Mouse (Mus musculus): ENCODE data around the gene Fam120a. TPM values are rescaled to one million over a fixed set of nuclear protein-coding genes. Genes with fewer than 3 reads are reported as not detected.
A peak's percentile ranks its signal among the peaks of the same experiment; 100 is the strongest.

Fam120a gene
- polyA plus RNA-seq, 1 experiment, result 120 TPM

DNA sequence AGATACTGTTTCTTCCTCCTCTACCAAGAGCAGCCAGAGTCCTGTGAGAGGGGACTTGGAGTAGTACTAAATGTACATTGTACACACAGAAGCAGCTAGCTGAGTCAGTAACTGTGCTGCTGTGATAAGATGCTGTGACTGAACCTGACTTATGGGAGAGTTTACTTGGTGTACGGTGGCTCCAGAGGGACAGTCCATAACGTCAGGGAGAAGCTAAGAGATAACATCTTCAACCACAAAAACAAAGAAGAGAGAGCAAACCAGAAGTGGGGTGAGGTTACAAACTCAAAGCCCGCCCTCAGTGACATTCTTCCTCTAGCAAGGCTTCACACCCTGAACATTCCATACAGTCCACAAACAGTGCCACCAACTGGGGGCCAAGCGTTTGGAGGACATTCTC is 122.5 kb downstream of the Fam120a start:
- H3K4me3 ChIP-seq (ENCODE audit: control insufficient read depth, insufficient read depth, low read length), result no peak overlapping the region
- no peaks in the 10 kb centered on the region for H3K27me3 ChIP-seq (ENCODE audit: control insufficient read depth, insufficient read depth, low read length)
- no peak for DNase-seq
- no peaks in the 10 kb centered on the region for H3K36me3 ChIP-seq (ENCODE audit: control insufficient read depth, insufficient read depth, low read length)
- TF ChIP-seq POLR2A (IDR thresholded peaks at IDR 0.05; ENCODE audit: control insufficient read depth, extremely low read depth, insufficient read depth, low read length, poor library complexity) (no peak), CTCF (IDR thresholded peaks at IDR 0.05; ENCODE audit: borderline replicate concordance, control insufficient read depth, extremely low read depth, insufficient read depth, low read length, poor library complexity) (no peak)
- 8% methylated on average over 4 of the region's 4 CpGs for WGBS
- H3K27ac ChIP-seq (ENCODE audit: control insufficient read depth, insufficient read depth, low read length), result peak overlapping the region; percentile 94
- peaks cover 78% of the 10 kb centered on the region for H3K4me1 ChIP-seq (replicated peaks; ENCODE audit: control insufficient read depth, insufficient read depth, low read length)

DNA sequence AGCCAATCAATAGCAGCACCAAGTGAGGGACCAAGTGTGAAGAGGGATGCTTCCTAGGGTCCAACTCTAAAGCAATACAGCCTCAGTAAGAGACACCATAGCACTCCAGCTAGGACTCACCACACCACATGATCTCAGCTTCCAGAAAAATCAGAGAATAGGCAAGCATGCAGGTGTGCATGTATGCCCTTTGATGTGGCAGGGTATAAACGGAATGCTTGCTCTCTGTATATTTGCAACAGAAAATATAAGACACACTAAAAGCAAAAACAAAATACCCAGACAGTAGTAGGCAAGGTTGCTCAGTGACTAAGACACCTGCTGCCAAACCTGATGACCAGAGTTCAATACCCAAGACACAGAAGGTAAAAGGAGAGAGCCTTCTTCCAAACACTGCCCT is 124.3 kb downstream of the Fam120a start:
- Histone ChIP-seq H3K27ac (ENCODE audit: control insufficient read depth, insufficient read depth, low read length) (peak overlapping the region; percentile 94), H3K4me3 (ENCODE audit: control insufficient read depth, insufficient read depth, low read length) (no peak overlapping the region), H3K36me3 (ENCODE audit: control insufficient read depth, insufficient read depth, low read length) (no peaks in the 10 kb centered on the region), H3K4me1 (replicated peaks; ENCODE audit: control insufficient read depth, insufficient read depth, low read length) (peaks cover 63% of the 10 kb centered on the region), H3K27me3 (ENCODE audit: control insufficient read depth, insufficient read depth, low read length) (no peaks in the 10 kb centered on the region)
- peak; percentile 71 for DNase-seq
- TF ChIP-seq POLR2A (IDR thresholded peaks at IDR 0.05; ENCODE audit: control insufficient read depth, extremely low read depth, insufficient read depth, low read length, poor library complexity) (no peak), CTCF (IDR thresholded peaks at IDR 0.05; ENCODE audit: borderline replicate concordance, control insufficient read depth, extremely low read depth, insufficient read depth, low read length, poor library complexity) (no peak)
- 7% methylated on average over 1 of the region's 1 CpGs for WGBS

DNA sequence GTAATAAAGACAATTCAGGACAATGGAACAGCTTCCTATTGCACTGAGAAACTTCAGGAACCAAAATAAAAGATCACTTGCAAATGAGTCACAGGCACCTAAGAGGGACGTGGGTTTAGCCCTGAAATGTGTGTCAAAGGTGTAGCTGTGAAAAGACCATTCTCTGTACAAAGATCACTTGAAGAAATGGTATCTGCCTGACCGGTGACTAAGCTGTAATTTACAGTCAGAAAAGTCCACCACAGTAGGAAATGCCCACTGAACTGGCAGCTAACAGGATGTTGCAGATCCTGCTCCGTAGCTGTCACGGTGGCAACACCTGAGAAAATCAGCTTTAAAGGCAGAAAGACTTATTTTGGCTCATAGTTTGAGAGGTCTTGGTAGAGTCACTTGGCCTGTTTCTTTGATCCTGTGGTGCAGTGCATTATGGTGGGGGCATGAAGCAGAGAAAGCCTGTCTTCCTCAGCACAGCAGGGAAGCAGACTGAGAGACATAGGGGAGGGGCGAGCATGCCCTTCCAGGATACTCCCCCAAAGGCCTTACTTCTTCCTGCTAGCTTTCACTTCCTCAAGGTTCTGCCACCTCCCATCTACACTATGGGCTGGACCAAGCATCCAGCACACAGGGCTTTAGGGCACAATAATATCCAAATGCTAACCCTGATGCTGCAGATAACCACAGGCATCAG is 125.8 kb downstream of the Fam120a start:
- no peak overlapping the region for H3K4me3 ChIP-seq (ENCODE audit: control insufficient read depth, insufficient read depth, low read length)
- no peaks in the 10 kb centered on the region for H3K36me3 ChIP-seq (ENCODE audit: control insufficient read depth, insufficient read depth, low read length)
- peak overlapping the region; percentile 84 for H3K27ac ChIP-seq (ENCODE audit: control insufficient read depth, insufficient read depth, low read length)
- TF ChIP-seq CTCF (IDR thresholded peaks at IDR 0.05; ENCODE audit: borderline replicate concordance, control insufficient read depth, extremely low read depth, insufficient read depth, low read length, poor library complexity), result no peak
- no peak for TF ChIP-seq POLR2A (IDR thresholded peaks at IDR 0.05; ENCODE audit: control insufficient read depth, extremely low read depth, insufficient read depth, low read length, poor library complexity)
- WGBS, result 22% methylated on average over 5 of the region's 5 CpGs
- H3K4me1 ChIP-seq (replicated peaks; ENCODE audit: control insufficient read depth, insufficient read depth, low read length), result peaks cover 55% of the 10 kb centered on the region
- DNase-seq, result no peak
- no peaks in the 10 kb centered on the region for H3K27me3 ChIP-seq (ENCODE audit: control insufficient read depth, insufficient read depth, low read length)

DNA sequence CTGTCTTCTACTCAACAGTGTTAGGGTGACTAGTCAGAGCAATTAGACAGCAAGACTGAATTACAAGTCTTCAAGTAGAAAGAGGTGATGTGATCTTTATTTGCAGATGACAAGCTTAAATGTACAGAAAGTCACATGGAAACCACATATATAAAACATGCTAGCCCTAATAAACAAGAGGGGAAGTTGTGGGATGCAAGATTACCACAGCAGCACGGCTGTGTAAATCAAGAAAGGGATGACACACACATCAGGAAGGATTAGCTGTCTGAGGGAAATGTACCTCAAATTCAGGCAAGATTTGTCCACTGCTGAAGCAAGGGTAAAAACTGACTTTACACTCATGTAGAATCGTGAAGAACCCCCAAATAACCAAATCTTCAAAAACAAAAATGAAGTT is 129.5 kb downstream of the Fam120a start:
- 33% methylated on average over 2 of the region's 2 CpGs for WGBS

DNA sequence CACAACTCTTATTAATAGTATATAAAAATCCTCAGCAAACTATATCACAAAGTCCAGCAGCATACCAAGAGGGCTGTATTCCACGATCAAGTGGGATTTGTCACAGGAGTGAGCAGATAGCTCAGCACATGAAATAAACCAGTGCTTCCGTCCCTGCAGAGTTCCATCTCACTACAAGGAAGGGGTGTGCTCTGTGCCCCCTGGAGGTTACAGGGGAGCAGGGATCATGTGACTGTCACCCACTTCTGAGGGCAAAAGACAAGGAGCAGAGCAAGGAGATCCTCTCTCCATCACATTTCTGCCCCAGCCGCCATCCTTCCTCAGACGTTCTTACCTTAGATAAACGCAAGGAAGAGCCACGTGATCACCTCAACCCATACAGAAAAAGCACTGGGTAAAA is 130.3 kb downstream of the Fam120a start:
- no peak for DNase-seq
- H3K27ac ChIP-seq (ENCODE audit: control insufficient read depth, insufficient read depth, low read length), result no peak overlapping the region
- H3K4me1 ChIP-seq (replicated peaks; ENCODE audit: control insufficient read depth, insufficient read depth, low read length), result peaks cover 46% of the 10 kb centered on the region
- H3K4me3 ChIP-seq (ENCODE audit: control insufficient read depth, insufficient read depth, low read length), result no peak overlapping the region
- 83% methylated on average over 6 of the region's 6 CpGs for WGBS
- H3K36me3 ChIP-seq (ENCODE audit: control insufficient read depth, insufficient read depth, low read length), result peaks cover 8% of the 10 kb centered on the region; the same call in 1 of the 2 replicates
- TF ChIP-seq CTCF (IDR thresholded peaks at IDR 0.05; ENCODE audit: borderline replicate concordance, control insufficient read depth, extremely low read depth, insufficient read depth, low read length, poor library complexity) (no peak), POLR2A (IDR thresholded peaks at IDR 0.05; ENCODE audit: control insufficient read depth, extremely low read depth, insufficient read depth, low read length, poor library complexity) (no peak)
- H3K27me3 ChIP-seq (ENCODE audit: control insufficient read depth, insufficient read depth, low read length), result no peaks in the 10 kb centered on the region

More for the DNA sequence above, 129.5 kb downstream of the Fam120a start:
- H3K27me3 ChIP-seq (ENCODE audit: control insufficient read depth, insufficient read depth, low read length), result no peaks in the 10 kb centered on the region
- no peak overlapping the region for H3K4me3 ChIP-seq (ENCODE audit: control insufficient read depth, insufficient read depth, low read length)
- TF ChIP-seq CTCF (IDR thresholded peaks at IDR 0.05; ENCODE audit: borderline replicate concordance, control insufficient read depth, extremely low read depth, insufficient read depth, low read length, poor library complexity) (no peak), POLR2A (IDR thresholded peaks at IDR 0.05; ENCODE audit: control insufficient read depth, extremely low read depth, insufficient read depth, low read length, poor library complexity) (no peak)
- peaks cover 8% of the 10 kb centered on the region; the same call in 1 of the 2 replicates for H3K36me3 ChIP-seq (ENCODE audit: control insufficient read depth, insufficient read depth, low read length)
- H3K27ac ChIP-seq (ENCODE audit: control insufficient read depth, insufficient read depth, low read length), result no peak overlapping the region
- no peak for DNase-seq
- peaks cover 52% of the 10 kb centered on the region for H3K4me1 ChIP-seq (replicated peaks; ENCODE audit: control insufficient read depth, insufficient read depth, low read length)

DNA sequence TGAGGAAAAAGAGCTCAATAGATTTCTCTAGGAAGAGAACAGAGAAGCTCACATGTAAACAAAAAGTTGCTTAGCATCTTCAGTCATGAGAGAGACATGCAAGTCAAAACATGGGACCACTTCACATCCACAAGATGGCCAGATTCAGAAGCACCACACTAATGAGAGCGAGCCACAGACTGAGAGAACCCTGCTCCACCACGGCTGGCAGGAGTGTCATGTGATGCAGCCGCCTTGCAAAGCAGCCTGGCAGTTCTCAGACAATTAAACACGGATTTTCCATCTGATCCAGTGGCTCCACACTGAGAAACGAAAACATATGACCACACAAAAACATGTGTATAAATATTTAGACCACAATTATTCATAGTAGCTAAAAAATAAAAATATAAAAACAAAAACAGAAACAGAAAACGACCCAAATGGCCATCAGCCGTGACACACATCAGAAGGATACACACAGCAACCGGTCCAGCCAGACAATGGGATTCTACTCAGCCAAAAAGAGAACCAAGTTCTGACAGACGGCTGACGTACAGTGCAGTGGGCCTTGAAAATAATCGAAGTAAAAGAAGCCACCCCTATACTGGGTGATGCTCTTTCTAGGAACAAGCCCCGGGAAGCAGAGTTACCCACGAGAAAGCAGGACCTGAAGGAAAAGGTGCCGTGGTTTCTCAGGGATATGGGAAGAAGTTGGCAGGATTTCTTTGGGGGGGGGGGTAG is 137.1 kb downstream of the Fam120a start:
- no peak overlapping the region for H3K27ac ChIP-seq (ENCODE audit: control insufficient read depth, insufficient read depth, low read length)
- H3K27me3 ChIP-seq (ENCODE audit: control insufficient read depth, insufficient read depth, low read length), result no peaks in the 10 kb centered on the region
- WGBS, result 92% methylated on average over 14 of the region's 14 CpGs
- no peak overlapping the region for H3K4me3 ChIP-seq (ENCODE audit: control insufficient read depth, insufficient read depth, low read length)
- no peak for TF ChIP-seq CTCF (IDR thresholded peaks at IDR 0.05; ENCODE audit: borderline replicate concordance, control insufficient read depth, extremely low read depth, insufficient read depth, low read length, poor library complexity)
- TF ChIP-seq POLR2A (IDR thresholded peaks at IDR 0.05; ENCODE audit: control insufficient read depth, extremely low read depth, insufficient read depth, low read length, poor library complexity), result no peak
- DNase-seq, result no peak
- peaks cover 64% of the 10 kb centered on the region for H3K36me3 ChIP-seq (ENCODE audit: control insufficient read depth, insufficient read depth, low read length)
- H3K4me1 ChIP-seq (replicated peaks; ENCODE audit: control insufficient read depth, insufficient read depth, low read length), result peaks cover 15% of the 10 kb centered on the region
